Mouse (Mus musculus) gastrocnemius, adult 2 months (tissue): Measurements from ENCODE around the gene Pacs2. TPM values are rescaled to one million over a fixed set of nuclear protein-coding genes. Genes with fewer than 3 reads are reported as not detected.

Experiments used
- DNase-seq: peaks from one replicate; pipeline ENCODE4 v3.0.0; 2022
- H3K27ac ChIP-seq: fragments of 200-600 bp; 2 replicates; pipeline ENCODE4 v1.8.1; 2022; ENCODE audit warnings: mild to moderate bottlenecking
- H3K4me3 ChIP-seq: fragments of 200-600 bp; 2 replicates; pipeline ENCODE4 v1.8.1; 2022; ENCODE audit warnings: mild to moderate bottlenecking, moderate library complexity
- CTCF ChIP-seq: fragments of 200-600 bp; IDR thresholded peaks from 2 replicates; pipeline ENCODE4 v1.8.1; 2022; ENCODE audit warnings: antibody characterized with exemption, mild to moderate bottlenecking, moderate library complexity
- intact Hi-C: fragments of 180-260 bp; cut with DNase I; formaldehyde crosslinking; loops from one replicate; pipeline ENCODE4 v1.15.1; 2025
- total RNA-seq, 2 experiments: library from RNA; stranded (reverse); gene quantifications; 2 replicates each; pipeline ENCODE4 v1.2.3; 2021

Pacs2 gene
- total RNA-seq, 2 experiments from 2014 or later = 35.9 to 41.0 TPM

- H3K4me3 ChIP-seq = no peak overlapping the region
- no peak for DNase-seq
- TF ChIP-seq CTCF = no peak
- no peak overlapping the region for H3K27ac ChIP-seq
- intact Hi-C loops = no loop called here
These were observed 37.5 kb downstream of the Pacs2 start for GRCm38 (mm10) chr12:113051628-113052403.

- H3K4me3 ChIP-seq = no peak overlapping the region
- no peak for TF ChIP-seq CTCF
- DNase-seq = no peak
- intact Hi-C loops = no loop called here
- no peak overlapping the region for H3K27ac ChIP-seq
These were observed 41.8 kb downstream of the Pacs2 start for GRCm38 (mm10) chr12:113056089-113056488.

GRCm38 (mm10) chr12:113060178-113060577 lies 45.9 kb downstream of the Pacs2 start:
- Histone ChIP-seq H3K4me3 (no peak overlapping the region), H3K27ac (no peak overlapping the region)
- intact Hi-C loops = no loop called here
- peak; percentile 10 for DNase-seq
- no peak for TF ChIP-seq CTCF

- TF ChIP-seq CTCF = no peak
- no peak for DNase-seq
- Histone ChIP-seq H3K4me3 (no peak overlapping the region), H3K27ac (no peak overlapping the region)
- intact Hi-C loops = no loop called here
These were observed 47.3 kb downstream of the Pacs2 start for GRCm38 (mm10) chr12:113061606-113062005.

- no peak overlapping the region for H3K27ac ChIP-seq
- TF ChIP-seq CTCF = peak; percentile 29
- no peak for DNase-seq
- intact Hi-C loops = no loop called here
- H3K4me3 ChIP-seq = no peak overlapping the region
These were observed 47.9 kb downstream of the Pacs2 start for GRCm38 (mm10) chr12:113062201-113062600.

- H3K27ac ChIP-seq = no peak overlapping the region
- no peak for TF ChIP-seq CTCF
- intact Hi-C loops = no loop called here
- no peak for DNase-seq
- H3K4me3 ChIP-seq = no peak overlapping the region
These were observed 49.4 kb downstream of the Pacs2 start for GRCm38 (mm10) chr12:113063700-113064099.

- no peak overlapping the region for H3K27ac ChIP-seq
- DNase-seq = no peak
- no peak overlapping the region for H3K4me3 ChIP-seq
- no peak for TF ChIP-seq CTCF
- intact Hi-C loops = no loop called here
These were observed 53.7 kb downstream of the Pacs2 start for GRCm38 (mm10) chr12:113068002-113068401.

- intact Hi-C loops = no loop called here
- H3K4me3 ChIP-seq = no peak overlapping the region
- DNase-seq = no peak
- TF ChIP-seq CTCF = no peak
- H3K27ac ChIP-seq = no peak overlapping the region
These were observed 55.1 kb downstream of the Pacs2 start for GRCm38 (mm10) chr12:113069389-113069788.

GRCm38 (mm10) chr12:113071321-113071720 lies 57.0 kb downstream of the Pacs2 start:
- intact Hi-C loops = no loop called here

GRCm38 (mm10) chr12:113071827-113072226 lies 57.5 kb downstream of the Pacs2 start:
- Histone ChIP-seq H3K4me3 (no peak overlapping the region), H3K27ac (no peak overlapping the region)
- DNase-seq = peak; percentile 13
- TF ChIP-seq CTCF = no peak
- intact Hi-C loops = no loop called here

More at GRCm38 (mm10) chr12:113071321-113071720, 57.0 kb downstream of the Pacs2 start:
- Histone ChIP-seq H3K4me3 (no peak overlapping the region), H3K27ac (no peak overlapping the region)
- DNase-seq = no peak
- TF ChIP-seq CTCF = no peak

- 0 out of 2 replicates have a peak, but pooled peaks have one; percentile 4 for TF ChIP-seq CTCF
- Histone ChIP-seq H3K27ac (peak overlapping the region; percentile 93), H3K4me3 (peak overlapping the region; percentile 85)
- intact Hi-C loops = loop anchor here (2.0 kb wide), 1 partner anchor 69 kb away; no protein-coding TSS in a partner anchor
- DNase-seq = peak; percentile 53
These were observed 59.4 kb downstream of the Pacs2 start for GRCm38 (mm10) chr12:113073420-113074328.

GRCm38 (mm10) chr12:113074329-113075062 lies 60.2 kb downstream of the Pacs2 start, which contains the start of gene Tex22:
Gene Tex22, plus strand, starts transcription at chr12:113074502.
- peak within 1 kb of the TSS; percentile 93 for H3K27ac ChIP-seq
- DNase-seq = peak; percentile 92
- peak within 1 kb of the TSS; percentile 85 for H3K4me3 ChIP-seq
- intact Hi-C loops = loop anchor here (2.0 to 5.0 kb wide), 2 partner anchors 70 to 117 kb away; no protein-coding TSS in a partner anchor
- no peak for TF ChIP-seq CTCF
